Mouse (Mus musculus) stomach, postnatal 0 days (tissue): ENCODE data around the gene Ly86. TPM values are rescaled to one million over a fixed set of nuclear protein-coding genes. Genes with fewer than 3 reads are reported as not detected.

ENCODE experiments used
- ATAC-seq: fragments of 200-750 bp; cut with Nextera tagmentation; 2 replicates; pipeline ENCODE4 v1.8.0; 2017; ENCODE audit not compliant: low FRiP score, low TSS enrichment
- DNase-seq: peaks from one replicate; pipeline ENCODE4 v3.0.0-alpha.2; 2016; ENCODE audit warnings: low spot score
- H3K27ac ChIP-seq: fragments of 300-500 bp; sonication (generic); replicated peaks from 2 replicates; pipeline ENCODE4 v1.5.1; 2014; ENCODE audit warnings: mild to moderate bottlenecking, control low read depth
- H3K27me3 ChIP-seq: fragments of 300-500 bp; sonication (generic); 2 replicates; pipeline ENCODE4 v1.6.1; 2014; ENCODE audit warnings: low read length; ENCODE audit not compliant: control insufficient read depth, insufficient read depth
- H3K36me3 ChIP-seq: fragments of 300-500 bp; sonication (generic); 2 replicates; pipeline ENCODE4 v1.6.1; 2014; ENCODE audit warnings: low read length, mixed read lengths; ENCODE audit not compliant: control insufficient read depth, insufficient read depth
- H3K4me1 ChIP-seq: fragments of 300-500 bp; sonication (generic); replicated peaks from 2 replicates; pipeline ENCODE4 v1.6.1; 2014; ENCODE audit warnings: antibody characterized with exemption; ENCODE audit not compliant: control insufficient read depth, insufficient read depth
- H3K4me2 ChIP-seq: fragments of 300-500 bp; sonication (generic); replicated peaks from 2 replicates; pipeline ENCODE4 v1.6.1; 2014; ENCODE audit warnings: low read depth, mild to moderate bottlenecking, control low read depth, moderate library complexity
- H3K4me3 ChIP-seq: fragments of 300-500 bp; sonication (generic); 2 replicates; pipeline ENCODE4 v1.5.1; 2014; ENCODE audit warnings: low read depth, low read length, control low read depth
- H3K9ac ChIP-seq: fragments of 300-500 bp; sonication (generic); 2 replicates; pipeline ENCODE4 v1.6.1; 2014; ENCODE audit warnings: mild to moderate bottlenecking, low read length, control low read depth, mixed read lengths
- H3K9me3 ChIP-seq: fragments of 300-500 bp; sonication (generic); 2 replicates; pipeline ENCODE4 v1.6.1; 2016; ENCODE audit warnings: low read length; ENCODE audit not compliant: control insufficient read depth
- CTCF ChIP-seq: IDR thresholded peaks from 2 replicates; pipeline ENCODE4 v1.5.1; 2016; ENCODE audit warnings: antibody characterized with exemption, low read depth, mild to moderate bottlenecking, moderate library complexity
- EP300 ChIP-seq: optimal IDR thresholded peaks from 2 replicates; pipeline ENCODE3; 2016; ENCODE audit warnings: antibody characterized with exemption
- WGBS: fragments of 180-500 bp; shearing (Covaris S2); extraction: QIAGEN DNeasy Blood & Tissue Kit; methylation state at CpG from one replicate; pipeline ENCODE4 v1.1.7; 2014; 5-methylcytosine and 5-hydroxymethylcytosine counted together
- polyA plus RNA-seq: library from polyadenylated mRNA; unstranded; fragments of >200 nt; fragmentation: Nextera tagmentation; extraction: Ambion mirVana; gene quantifications from 2 replicates; pipeline ENCODE4 v1.2.1, GENCODE M21; 2015

The Ly86 gene
- polyA plus RNA-seq, 1 experiment from 2014 or later, result 7.4 TPM

DNA sequence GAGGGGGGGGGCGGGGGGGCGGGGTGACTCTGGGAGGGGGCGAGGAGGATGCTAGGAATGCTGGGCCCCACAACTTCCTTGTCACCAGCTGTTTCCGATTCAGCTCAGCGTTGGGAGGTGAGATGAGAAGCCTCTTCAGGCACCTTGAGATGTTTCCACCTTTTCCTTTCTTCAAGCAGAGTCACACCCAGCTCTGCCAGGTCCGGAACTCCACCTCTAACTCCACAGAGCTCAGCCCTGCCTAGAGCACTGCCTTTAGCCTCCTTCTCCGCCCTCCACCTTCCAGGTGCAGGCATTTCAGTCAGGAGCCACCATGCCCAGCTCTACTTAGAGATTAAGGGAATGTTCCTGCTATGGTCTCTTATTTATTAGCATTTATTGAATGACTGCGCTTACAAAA lies 34.7 kb upstream of the Ly86 start:
- Histone ChIP-seq H3K36me3 (no peaks in the 10 kb centered on the region), H3K4me3 (no peak overlapping the region), H3K4me1 (peaks cover 2% of the 10 kb centered on the region; the same call in 1 of the 2 replicates), H3K27me3 (no peaks in the 10 kb centered on the region), H3K4me2 (no peak overlapping the region), H3K9me3 (no peaks in the 10 kb centered on the region), H3K9ac (no peak overlapping the region), H3K27ac (no peak overlapping the region)
- 30% methylated on average over 8 of the region's 8 CpGs for WGBS
- TF ChIP-seq EP300 (no peak), CTCF (no peak)
- DNase-seq, result peak; percentile 44
- ATAC-seq, result peak; percentile 54; the same call in 1 of the 2 replicates

DNA sequence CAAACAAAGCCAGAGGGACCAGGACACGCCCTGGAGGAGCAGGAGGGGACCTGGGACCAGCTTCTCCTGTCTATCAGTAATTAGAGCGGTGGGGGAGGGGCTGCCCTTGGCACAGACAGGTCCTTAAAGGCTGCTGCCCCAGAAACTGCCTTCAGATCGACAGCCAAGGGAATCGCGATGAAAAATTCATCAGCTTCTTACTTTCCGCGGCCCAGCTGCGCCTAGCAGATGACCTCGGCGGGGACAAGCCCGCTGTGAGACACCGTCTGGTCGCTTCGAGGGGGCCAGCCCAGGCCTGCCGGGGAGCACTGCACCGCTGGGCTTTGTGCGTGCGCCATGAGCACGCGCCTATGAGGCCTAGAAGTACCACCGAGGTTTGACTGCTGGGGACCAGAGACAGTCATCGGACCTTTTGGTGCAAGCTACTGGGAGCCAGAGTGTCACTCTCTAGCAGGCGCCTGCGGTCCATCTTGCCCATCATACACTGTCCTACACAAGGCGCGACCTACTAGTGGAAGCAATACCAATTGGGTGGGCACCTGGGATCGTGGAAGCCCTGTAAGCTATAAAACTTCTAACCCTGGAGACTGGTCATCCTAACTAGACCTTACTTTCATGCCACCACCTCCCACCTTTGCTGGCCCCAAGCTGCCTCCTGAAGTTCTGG lies 33.3 kb upstream of the Ly86 start:
- ATAC-seq (no peak), DNase-seq (peak; percentile 21)
- Histone ChIP-seq H3K4me3 (no peak overlapping the region), H3K9me3 (no peaks in the 10 kb centered on the region), H3K4me1 (peaks cover 2% of the 10 kb centered on the region; the same call in 1 of the 2 replicates), H3K36me3 (no peaks in the 10 kb centered on the region), H3K4me2 (no peak overlapping the region), H3K9ac (no peak overlapping the region), H3K27me3 (no peaks in the 10 kb centered on the region), H3K27ac (no peak overlapping the region)
- TF ChIP-seq CTCF (no peak), EP300 (no peak)
- WGBS, result 47% methylated on average over 27 of the region's 27 CpGs

DNA sequence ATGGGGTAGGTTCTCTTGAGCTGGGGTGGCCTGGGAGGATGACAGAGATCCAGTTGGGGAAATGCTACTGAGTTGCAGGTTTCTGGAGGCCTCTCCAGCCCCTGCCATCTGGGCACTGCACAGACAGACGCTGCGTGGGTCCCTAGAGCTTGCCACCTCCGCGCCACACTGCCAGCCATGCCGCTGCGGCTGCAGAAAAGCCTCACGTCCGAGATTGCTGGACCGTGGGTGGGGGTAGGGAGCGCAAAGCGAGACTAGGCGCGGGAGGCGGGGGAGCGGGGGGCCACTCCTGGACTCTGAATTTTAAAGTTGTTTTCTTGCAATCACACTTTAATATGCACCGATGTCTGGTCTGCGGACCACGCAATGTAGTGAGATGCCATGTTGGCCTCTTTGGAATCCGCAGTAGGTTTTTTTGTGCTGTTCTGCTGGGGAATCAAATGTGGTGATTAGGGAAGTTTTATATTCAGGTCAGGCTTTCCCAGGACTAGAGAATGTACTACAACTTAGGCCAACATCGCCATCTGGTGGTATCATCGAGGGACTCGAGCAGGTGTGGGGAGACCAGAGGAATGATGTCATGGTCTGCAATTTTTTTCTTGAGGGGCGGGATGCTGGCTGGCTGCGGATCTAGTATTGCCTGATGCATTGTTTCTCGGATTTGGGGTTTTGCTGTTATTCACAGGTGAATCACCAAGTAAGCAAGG lies 32.6 kb upstream of the Ly86 start:
- ATAC-seq (peak; percentile 95), DNase-seq (peak; percentile 90)
- no peaks in the 10 kb centered on the region for H3K9me3 ChIP-seq
- no peak overlapping the region for H3K9ac ChIP-seq
- 3% methylated on average over 25 of the region's 25 CpGs for WGBS
- H3K4me3 ChIP-seq, result peak overlapping the region; percentile 27
- H3K4me2 ChIP-seq, result peak overlapping the region; percentile 60
- H3K4me1 ChIP-seq, result peaks cover 2% of the 10 kb centered on the region; the same call in 1 of the 2 replicates
- no peaks in the 10 kb centered on the region for H3K36me3 ChIP-seq
- no peaks in the 10 kb centered on the region for H3K27me3 ChIP-seq
- TF ChIP-seq CTCF (peak; percentile 95), EP300 (no peak)
- no peak overlapping the region for H3K27ac ChIP-seq

DNA sequence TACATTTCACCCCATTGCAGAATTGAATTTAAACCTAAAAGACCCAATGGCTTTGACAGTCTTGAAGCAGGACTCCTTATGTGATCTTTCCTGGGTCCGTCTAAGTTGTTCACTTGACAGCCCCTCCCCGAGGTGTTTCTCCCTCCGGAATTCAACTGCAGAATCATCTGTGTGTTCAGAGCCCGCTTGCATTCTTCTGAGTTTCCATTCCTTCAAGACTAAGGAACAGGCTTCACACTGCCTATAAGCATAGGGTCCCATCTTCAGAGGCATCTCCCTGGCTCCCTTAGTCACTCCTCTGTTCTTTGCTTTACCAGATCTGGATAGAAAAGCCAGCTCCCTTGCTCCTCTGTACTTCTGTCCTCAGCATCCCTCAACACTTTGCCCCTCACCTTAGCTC lies 32.1 kb upstream of the Ly86 start:
- H3K9me3 ChIP-seq, result no peaks in the 10 kb centered on the region
- no peaks in the 10 kb centered on the region for H3K36me3 ChIP-seq
- ATAC-seq (no peak), DNase-seq (no peak)
- TF ChIP-seq CTCF, result no peak
- no peak for TF ChIP-seq EP300
- H3K4me1 ChIP-seq, result peaks cover 2% of the 10 kb centered on the region; the same call in 1 of the 2 replicates
- 17% methylated on average over 4 of the region's 4 CpGs for WGBS
- H3K9ac ChIP-seq, result no peak overlapping the region
- H3K4me3 ChIP-seq, result no peak overlapping the region
- no peak overlapping the region for H3K27ac ChIP-seq
- H3K27me3 ChIP-seq, result no peaks in the 10 kb centered on the region
- no peak overlapping the region for H3K4me2 ChIP-seq

DNA sequence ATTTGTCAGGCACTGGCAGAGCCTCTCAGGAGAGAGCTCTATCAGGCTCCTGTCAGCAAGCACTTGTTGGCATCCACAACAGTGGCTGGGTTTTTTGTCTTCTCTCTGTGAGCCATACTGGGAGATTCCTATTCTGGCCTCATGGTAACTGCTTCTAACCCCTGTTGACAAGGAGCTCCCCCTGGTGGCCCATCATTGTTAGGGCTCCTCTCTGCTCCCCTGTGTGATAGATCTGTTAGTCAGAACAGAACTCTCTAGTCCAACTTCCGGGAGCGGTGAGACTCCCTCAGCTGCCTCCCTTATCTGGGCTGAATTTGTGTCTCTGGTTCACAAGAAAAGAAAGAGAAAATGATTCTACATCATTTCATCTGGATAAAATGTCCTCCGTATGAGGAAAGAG lies 19.5 kb upstream of the Ly86 start:
- DNase-seq, result peak; percentile 53
- Histone ChIP-seq H3K4me1 (no peaks in the 10 kb centered on the region), H3K27me3 (no peaks in the 10 kb centered on the region), H3K9ac (no peak overlapping the region), H3K9me3 (no peaks in the 10 kb centered on the region), H3K27ac (no peak overlapping the region), H3K36me3 (no peaks in the 10 kb centered on the region), H3K4me2 (no peak overlapping the region), H3K4me3 (no peak overlapping the region)
- ATAC-seq, result no peak
- TF ChIP-seq CTCF (peak; percentile 75), EP300 (no peak)
- WGBS, result 78% methylated on average over 3 of the region's 3 CpGs

DNA sequence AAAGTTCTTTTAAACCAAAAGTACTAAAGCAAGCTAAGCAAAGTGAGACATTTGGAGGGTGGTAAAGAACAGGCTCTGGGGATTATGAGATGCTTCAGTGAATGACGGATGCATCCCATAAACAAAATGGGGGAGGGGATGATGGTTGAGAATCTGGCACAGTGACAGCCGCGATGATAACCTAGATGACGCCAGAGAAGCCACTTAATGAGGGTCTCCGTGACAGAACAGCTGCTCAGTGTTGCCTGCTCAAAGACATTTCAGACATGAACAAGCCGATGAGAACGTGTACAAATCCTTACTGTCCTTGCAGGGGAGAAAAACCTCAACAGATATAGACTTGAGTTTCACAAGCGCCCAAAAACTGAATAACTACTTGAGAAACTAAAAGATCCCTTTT lies 15.3 kb upstream of the Ly86 start:
- no peak for ATAC-seq
- no peak overlapping the region for H3K9ac ChIP-seq
- no peak for DNase-seq
- H3K4me2 ChIP-seq, result no peak overlapping the region
- H3K9me3 ChIP-seq, result no peaks in the 10 kb centered on the region
- H3K4me3 ChIP-seq, result no peak overlapping the region
- no peaks in the 10 kb centered on the region for H3K36me3 ChIP-seq
- no peaks in the 10 kb centered on the region for H3K27me3 ChIP-seq
- no peaks in the 10 kb centered on the region for H3K4me1 ChIP-seq
- TF ChIP-seq CTCF, result no peak
- WGBS, result 63% methylated on average over 8 of the region's 8 CpGs
- H3K27ac ChIP-seq, result no peak overlapping the region
